Mouse (Mus musculus) spleen, postnatal 4 days (tissue): ENCODE results near the gene Sorbs2.

ENCODE experiments used
- DNase-seq, 2 experiments: peaks; one replicate each; pipeline ENCODE4 v3.0.0; 2022; ENCODE audit warnings: low spot score in 2 of 2

Sorbs2 gene

DNA sequence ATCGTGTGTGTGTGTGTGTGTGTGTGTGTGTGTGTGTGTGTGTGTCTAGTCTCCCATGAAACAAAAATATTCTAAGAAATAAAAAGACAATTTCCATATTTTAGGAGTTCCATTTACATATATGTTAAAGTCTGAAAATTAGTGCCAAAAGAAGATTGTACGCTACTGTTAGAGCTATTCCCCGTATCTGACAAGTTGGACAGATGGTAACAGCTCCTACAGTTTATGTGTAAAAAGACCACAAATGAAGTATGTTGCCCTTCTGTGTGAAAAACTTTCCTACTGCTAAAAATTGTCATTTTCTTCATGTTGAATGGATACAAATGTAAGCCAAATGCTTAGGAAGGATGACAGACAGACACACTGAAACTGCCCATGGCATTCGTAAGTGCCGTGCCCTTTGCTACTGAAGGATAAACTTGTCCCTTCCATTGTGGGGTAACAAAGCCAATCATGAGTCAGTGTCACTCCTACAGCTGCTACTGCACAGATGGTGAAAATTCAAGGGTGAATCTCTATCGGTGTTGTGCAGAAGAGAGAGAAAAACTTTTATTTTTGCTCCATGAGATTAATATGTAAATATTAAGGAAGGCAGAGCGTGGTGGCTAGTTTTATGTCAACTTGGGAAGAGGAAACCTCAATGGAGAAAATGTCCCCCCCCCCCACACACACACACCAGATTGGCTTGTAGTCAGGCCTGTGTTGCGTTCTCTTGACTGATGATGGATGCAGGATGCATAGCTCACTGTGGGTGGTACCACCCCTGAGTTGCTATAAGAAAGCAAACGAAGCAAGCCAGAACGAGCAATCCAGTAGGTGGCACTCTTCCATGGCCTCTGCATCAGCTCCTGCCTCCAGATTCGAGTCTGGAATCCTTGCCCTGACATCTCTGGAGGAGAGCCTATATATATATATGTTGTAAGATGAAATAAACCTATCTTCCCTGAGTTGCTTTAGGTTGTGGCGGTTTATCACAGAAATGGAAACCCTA, 244.2 kb downstream of the Sorbs2 start:
- DNase-seq: no peak

DNA sequence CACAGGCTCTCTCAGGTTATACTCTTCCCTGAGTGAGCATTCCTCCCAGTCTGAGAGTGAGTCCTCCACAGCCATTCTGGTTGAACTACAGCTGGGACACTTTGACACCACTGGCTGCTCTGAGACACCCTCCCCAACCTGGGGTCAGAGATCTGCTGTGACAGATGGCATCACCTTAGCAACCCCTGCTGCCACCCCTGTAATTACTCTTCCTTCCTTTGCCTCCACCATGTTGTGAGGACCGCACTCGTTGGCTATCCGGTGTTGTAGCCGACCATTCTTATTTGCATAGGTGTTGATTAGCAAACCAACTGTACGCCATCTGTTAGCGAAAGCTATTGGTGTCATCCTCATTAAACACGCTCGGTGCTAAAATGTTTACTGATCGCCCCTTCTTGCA, 247.9 kb downstream of the Sorbs2 start:
- DNase-seq: no peak

DNA sequence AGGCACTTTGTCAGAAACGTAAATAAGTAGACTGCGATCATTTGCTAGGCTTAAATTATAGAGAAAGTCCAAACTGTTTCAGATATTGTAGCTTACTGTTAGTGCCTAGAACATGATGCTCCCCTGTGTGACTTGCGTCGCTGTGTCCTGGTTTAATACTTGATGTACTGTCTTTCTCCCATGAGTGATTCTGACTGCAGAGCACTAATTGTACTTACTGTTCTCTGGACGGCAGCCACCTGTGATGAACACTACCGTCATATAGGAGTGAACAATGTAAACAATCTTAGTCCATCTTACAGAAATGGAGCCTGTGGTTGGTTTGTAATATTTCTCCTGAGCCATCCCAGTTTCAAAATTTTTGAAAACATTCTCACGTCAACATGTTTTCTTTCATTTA, 248.4 kb downstream of the Sorbs2 start:
- DNase-seq: no peak

DNA sequence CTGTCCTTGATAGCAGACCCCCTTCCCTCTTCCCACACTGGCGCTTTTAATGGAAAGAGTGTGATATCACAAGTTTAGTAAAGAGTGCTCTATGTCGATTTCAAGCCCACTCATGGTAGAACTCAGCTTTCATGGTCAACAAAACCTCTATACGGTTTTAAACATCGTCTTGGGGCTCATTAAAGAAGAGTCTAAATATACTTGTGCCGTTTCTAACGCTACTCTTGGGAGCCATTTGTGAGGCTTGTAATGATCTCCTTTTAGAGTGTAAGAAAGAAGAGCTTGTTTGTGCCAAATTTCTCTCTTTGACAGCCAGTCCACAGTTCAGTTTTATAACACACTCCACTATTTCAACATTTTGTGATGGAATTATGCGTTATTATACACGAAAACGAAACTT, 253.0 kb downstream of the Sorbs2 start:
- no peak for DNase-seq

DNA sequence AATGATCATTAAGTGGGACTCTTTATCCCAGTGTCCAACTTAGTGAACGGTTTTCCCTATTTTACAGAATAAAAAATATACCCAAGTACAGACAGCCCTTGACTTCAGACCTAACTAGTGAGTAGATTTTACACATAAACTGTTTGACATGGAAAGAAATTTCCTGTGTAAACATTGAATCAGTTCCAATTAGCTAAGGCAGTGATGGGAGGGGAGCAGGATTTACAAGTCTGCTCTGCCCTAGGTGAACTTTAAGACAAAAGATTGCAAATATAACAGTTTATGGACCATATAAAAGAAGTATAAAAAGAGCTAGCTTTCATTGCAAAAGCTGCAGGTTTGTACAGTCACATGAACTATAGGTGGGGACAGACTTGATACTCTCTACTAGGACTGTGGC, 253.5 kb downstream of the Sorbs2 start:
- DNase-seq: no peak

DNA sequence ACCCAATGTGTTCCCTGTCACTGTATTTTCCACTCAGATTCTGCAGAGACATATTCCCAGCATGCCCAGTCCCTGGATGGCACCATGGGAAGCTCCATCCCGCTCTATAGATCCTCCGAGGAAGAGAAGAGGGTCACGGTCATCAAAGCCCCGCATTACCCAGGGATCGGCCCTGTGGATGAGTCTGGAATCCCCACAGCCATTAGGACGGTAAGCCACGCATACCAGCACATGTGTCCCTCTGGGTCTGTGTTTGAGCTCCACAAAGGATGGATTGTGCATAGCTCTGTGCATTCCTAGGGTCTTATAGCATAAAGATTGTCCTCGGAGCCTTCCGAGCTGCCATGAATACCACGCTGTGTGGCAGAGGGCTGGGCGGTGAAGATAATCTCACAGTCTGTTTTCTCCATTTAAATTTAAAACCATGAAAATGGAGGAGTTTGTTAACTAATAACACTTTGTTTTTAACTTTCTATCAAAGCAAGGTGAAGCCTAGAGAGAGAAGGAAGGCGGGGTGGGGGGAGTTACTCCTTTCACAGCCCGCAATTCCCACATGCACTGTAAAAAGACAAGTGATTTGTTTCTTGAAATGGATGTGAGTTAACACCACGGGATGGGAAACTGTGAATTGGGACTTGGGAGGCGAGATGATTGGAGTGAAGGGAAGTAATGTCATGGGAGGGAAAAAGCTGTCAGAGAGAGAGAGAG, 255.5 kb downstream of the Sorbs2 start:
- DNase-seq: no peak

DNA sequence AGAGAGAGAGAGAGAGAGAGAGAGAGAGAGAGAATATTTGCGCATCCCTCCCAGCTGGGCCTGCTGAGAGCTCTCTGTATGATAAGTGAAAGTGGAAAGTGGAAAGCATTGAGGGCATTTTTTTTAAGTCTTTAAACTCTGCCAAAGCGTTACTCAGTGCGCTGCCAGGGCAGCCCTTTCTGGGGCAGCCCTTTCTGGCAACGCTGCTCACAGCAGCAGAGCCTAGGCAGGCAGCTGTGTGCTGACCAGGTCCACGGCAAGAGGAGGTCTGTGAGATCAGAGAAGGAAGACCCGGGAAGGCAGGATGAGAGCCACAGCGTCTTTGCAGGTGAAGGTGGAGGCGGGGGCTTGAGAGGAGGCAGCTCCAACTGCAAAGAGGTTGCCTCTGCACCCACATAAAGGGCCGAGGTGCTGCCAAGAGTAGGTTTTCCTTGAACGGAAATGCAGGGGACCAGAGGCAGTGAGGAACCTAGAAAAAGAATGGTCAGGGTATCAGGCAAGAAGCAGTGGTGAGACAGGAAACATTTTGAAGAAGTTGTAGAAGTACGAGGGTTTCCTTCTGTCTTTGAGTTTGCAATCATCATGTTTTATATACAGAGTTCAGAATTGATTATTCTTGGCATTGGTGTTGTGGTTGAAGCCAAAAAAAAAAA, 256.2 kb downstream of the Sorbs2 start:
- no peak for DNase-seq

DNA sequence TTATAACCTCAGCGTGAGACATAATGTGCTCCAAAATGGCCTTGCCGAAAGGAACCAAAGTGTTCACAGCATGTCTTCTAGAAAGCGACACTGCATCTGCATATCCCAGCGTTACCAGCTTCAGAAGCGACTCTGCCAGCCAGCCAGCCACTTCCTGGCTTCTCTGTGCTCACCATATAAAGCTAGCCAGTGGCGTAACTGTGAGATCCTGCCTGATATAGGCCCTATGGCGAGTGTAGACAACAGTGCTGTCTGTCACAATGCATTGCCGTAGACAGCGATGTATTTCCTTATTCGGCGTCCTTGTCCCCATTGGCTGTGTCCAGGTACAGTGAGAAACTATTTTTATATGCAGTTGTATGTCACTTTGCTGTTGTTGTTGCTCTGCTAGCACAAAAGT, 258.6 kb downstream of the Sorbs2 start:
- DNase-seq: no peak

DNA sequence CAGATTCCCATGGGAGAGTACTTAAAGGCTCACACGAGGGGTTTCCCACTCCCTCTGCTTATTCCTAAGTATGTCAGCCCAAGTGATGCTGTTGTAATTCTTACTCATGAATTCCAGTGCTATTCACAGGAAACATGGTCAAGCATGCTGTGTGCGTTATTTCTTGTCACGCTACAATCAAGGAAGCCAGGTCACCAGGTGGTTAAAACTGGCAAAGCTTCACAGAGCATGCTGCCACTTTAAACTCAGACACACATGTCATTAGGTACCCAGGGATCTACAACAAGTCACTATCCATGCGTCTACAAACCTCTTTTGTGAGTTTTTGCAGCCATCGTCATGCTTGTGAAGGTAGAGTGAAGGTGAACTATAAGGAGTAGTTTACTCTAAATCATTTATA, 267.3 kb downstream of the Sorbs2 start:
- DNase-seq: no peak

DNA sequence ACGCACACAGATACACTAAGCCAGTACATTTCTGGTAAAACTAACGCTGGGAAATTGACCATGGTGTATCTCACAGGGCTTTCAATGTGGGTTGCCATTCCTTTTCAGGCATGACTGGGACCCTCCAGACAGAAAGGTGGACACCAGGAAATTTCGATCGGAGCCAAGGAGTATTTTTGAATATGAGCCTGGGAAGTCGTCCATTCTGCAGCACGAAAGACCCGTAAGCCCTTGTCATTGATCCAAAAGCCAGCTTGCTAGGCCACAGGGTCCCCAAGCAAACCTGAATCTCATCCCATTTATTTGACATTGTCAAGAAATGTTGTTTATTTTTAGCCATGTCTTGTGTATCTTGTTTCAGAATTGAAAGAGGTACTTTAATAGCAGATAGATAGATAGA, 267.9 kb downstream of the Sorbs2 start:
- DNase-seq: no peak

DNA sequence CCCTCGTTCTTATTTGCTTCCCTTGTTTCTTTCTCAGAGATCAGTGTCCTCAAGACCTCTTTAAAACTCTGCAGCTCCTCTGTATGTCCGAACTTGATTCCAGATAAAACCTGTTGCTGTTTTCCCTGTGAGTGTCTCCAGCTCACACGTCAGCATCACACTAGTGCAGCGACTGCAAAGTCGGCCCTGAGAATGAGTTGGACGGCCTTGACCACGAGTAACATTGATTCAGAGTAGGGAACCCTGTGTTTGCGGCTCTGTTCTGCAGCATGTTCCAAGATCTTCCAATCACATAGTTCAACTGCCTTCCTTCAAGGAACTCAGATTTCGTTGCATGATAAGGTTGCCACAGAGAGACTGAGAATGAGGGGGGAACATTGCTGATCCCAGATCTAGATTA, 268.8 kb downstream of the Sorbs2 start:
- no peak for DNase-seq

DNA sequence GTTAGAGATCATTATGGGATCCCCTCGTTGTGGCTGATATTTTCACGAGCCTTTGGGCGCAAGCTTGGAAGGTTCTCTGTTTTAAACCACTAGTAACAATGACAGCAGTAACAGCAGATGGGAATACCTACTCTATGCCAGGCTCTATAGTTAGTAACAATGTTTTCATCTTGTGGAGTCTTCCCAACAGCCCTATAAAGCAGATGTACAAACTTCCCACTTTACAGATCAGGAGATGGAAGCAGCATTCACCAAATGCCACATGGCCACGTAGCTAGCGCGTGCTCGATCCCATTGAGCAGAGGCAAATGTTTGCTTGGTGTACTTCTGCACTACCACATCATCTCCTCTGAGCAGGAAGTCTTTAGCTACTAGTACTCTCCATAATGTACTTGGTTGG, 269.4 kb downstream of the Sorbs2 start:
- DNase-seq: no peak

DNA sequence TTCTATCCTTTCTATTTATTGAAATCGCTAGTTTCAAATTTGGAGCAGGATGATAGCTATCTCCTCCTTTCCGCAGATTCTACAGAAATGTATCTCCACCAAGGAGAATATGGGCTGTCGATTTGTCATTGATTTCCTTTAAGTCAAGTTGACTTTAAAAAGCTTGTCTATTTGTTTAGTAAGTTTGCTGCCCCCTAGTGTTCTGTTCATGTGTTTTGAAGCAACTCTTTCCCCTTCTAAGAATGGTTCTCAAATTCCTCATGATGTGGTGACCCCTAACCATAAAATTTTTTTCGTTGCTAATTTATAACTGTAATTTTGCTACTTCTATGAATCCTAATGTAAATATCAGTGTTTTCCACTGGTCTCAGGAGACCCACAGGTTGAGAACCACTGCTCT, 273.0 kb downstream of the Sorbs2 start:
- no peak for DNase-seq

DNA sequence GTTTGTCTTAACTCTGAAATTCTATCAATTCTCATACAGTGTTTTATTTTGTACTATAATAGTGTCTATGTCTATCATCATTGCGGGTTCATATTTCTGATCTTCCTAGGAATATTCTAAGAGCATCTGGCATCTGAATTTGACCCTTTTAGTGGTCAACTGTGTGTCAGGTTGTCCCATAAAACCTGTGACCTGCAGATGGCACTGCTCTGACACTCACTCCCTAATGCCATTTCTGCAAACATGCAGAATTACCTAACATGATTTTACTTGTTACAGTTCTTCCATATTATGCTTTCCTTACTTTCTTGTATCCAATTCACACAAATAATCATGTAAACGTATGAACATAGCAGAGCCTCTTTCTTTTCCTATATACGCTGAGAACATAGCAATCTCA, 281.0 kb downstream of the Sorbs2 start:
- no peak for DNase-seq

DNA sequence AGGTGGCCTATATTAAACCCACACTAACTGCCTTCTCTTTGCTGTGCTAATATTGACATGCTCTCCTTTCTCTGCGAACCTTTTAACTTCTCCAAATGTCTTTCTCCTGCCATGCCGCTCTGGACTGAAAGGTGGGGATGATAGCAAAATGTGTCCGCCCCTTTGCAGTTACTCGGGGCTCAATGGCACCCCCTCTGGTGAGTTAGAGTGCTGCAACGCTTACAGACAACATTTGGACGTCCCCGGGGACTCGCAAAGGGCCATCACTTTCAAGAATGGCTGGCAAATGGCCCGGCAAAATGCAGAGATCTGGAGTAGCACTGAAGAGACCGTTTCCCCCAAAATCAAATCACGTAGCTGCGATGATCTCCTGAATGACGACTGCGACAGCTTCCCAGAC, 287.3 kb downstream of the Sorbs2 start:
- DNase-seq: no peak

DNA sequence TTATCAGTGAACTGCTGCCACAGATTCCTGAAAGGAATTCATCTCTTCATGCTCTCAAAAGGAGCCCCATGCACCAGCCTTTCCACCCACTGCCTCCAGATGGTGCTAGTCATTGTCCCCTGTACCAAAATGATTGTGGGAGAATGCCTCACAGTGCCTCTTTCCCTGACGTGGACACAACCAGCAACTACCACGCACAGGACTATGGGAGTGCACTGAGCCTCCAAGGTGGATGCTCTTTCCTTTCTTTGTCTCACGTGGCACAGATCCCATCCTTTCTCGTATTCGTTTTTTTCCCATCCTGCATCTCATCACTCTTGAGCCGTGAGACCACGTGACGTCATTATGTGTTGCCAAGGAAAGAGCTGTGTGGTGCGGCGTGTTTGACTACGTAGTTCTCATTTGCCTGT, 288.7 kb downstream of the Sorbs2 start:
- DNase-seq: no peak

DNA sequence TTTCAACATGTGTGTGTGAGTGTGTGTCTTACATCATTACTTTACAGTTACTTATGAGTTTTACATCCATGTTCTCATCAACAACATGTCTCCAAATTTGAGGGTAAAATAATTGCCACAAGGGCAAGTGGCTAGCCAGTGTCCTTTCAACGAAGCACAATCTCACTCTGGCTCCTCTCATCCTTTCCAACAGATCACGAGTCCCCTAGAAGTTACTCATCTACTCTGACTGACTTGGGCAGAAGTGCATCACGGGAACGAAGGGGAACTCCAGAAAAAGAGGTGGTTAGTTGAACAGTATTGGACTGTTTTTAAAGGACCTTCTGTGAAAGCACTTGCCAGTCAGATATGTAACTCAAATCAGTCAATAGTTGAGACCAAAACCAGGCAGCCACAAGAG, 291.9 kb downstream of the Sorbs2 start:
- DNase-seq: no peak

DNA sequence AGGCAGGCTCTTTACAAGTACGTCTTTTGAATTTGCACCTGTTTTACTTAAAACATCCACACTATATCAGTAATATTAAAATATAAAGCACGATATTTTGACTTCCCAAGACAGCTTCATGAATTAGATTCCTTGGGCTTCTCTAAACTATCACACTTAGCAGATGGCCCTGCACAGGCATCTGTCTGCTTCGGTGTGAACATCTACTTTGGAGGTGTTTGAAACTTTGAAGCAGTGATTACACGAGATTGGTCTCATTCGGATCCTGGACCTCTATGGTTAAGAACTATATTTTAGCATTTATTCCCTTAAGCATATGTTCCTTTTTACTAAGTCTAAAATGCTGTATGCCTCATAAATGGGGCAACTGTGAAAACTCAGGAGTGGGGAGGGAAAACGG, 301.0 kb downstream of the Sorbs2 start:
- DNase-seq: no peak

DNA sequence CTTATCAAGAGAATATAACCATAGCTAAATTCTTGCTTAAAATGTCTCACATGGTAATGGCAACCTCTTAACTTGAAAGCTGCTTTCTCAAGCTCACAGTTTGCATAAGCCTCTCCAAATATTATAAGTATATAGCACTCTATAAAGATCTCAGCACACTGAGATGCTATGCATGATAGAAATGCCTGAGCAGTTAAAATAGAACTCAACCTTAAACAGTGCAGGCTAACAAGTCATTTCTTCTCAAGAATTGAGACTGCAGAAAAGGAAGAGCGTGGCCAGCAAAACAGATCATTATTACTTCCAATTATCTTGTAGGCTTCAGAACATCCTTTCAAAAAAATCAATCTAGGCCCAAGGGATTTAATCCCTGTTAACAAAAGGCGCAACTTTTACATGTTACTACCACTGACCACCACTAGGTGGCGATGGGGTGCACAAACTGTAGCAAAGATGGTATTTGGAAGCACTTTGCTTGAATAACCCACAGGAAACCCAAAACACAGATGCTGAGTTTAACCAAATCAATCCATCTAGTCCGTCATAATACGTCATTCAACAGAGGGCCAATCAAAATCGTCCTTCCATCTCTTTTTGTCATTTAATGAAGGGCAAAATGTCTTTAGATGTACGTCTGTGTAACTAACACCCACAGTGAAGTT, 309.3 kb downstream of the Sorbs2 start:
- peak; percentile 26 to 68 for DNase-seq

DNA sequence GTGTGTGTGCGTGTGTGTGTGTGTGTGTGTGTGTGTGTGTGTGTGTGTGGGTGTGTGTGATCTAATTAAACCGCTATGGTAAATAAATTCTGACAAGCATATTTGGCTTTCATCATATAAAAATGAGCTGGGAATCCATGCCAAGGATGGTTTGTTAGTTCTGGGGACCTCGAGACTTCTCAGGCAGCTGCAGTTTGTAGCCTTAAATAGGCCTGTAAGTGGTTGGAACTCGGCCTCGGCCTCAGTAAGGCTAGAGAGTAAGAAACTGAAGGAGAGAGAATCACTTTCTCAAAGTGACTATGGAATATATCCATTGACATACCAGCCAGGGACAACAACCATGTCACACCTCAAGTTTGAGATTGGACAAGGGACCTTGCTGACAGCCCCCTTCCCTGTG, 314.1 kb downstream of the Sorbs2 start:
- DNase-seq: no peak

DNA sequence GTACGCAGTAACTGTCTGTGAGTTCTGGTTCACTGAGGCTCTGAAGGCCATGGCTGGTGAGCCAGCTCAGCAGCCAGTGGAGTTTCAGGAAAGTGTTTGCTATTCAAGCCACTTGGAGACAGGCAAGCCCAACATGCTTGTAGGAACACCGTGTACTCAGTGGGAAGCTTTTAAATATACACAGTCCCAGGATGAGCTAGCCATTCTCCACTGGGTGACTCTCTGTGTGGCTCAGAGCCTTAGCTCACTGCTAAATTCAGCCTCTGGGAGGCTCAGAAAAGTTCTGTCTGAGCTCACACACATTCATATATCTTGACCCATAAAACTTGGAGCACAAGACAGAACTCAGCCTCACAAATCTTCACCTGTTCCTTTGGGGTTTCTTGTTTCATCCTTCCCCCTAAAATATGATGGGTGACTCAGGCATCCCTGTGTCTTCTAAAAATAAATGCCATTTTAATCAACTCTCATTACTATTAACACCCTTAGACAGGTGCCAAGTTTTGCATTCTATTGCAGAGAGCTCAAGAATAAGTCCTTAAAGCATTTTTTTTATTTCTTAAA, 322.5 kb downstream of the Sorbs2 start:
- DNase-seq: no peak

DNA sequence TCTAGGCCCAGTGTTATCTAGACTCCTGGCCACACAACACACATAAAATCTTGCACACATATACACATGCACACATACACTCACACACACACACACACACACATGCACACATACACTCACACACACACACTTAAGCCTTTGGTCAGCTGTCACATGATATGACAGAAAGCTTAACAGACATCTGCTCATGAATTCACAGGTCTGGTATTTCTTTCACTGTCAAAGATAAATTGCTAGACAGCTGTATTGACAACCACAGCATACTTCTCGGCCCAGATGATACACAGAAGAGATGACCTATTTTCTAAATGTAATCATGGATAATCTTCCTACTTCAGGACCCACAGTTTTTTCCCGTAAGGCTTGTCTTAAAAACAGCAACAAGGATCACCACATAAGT, 326.3 kb downstream of the Sorbs2 start:
- DNase-seq: no peak
